Mouse (Mus musculus): ENCODE measurements around the gene Man2b2. TPM values are rescaled to one million over a fixed set of nuclear protein-coding genes. Genes with fewer than 3 reads are reported as not detected.

Gene Man2b2
- 6.1 TPM in 2 replicates for polyA plus RNA-seq (2014; fragmentation: Nextera tagmentation; extraction: Ambion mirVana)

- no peaks in the 10 kb centered on the region for H3K9me3 ChIP-seq (ENCODE audit: control insufficient read depth, low read length)
These were observed at the start of gene Man2b2 for GRCm38 (mm10) chr5:36829913-36830879. Man2b2 (minus strand) TSS chr5:36830653.

GRCm38 (mm10) chr5:36878801-36879200, 48.3 kb upstream of the Man2b2 start:
- Histone ChIP-seq H3K4me3 (ENCODE audit: low read depth, low read length) (no peak overlapping the region), H3K4me2 (ENCODE audit: low read depth, severe bottlenecking) (no peak overlapping the region), H3K9me3 (ENCODE audit: control insufficient read depth, low read length) (no peaks in the 10 kb centered on the region), H3K27ac (replicated peaks; ENCODE audit: low read depth, low read length) (no peak overlapping the region), H3K4me1 (ENCODE audit: control insufficient read depth, insufficient read depth, low read length) (no peaks in the 10 kb centered on the region), H3K36me3 (ENCODE audit: control insufficient read depth, insufficient read depth, low read length) (no peaks in the 10 kb centered on the region), H3K9ac (ENCODE audit: low read length) (no peak overlapping the region), H3K27me3 (ENCODE audit: control insufficient read depth, insufficient read depth, low read length) (peaks cover 3% of the 10 kb centered on the region)
- 83% methylated on average over 4 of the region's 4 CpGs for WGBS
- ATAC-seq (ENCODE audit: insufficient number of reproducible peaks, low FRiP score, low TSS enrichment, low read depth): no peak
- no peak for DNase-seq (ENCODE audit: low spot score)

More at GRCm38 (mm10) chr5:36829913-36830879, at the start of gene Man2b2:
- Histone ChIP-seq H3K4me2 (ENCODE audit: low read depth, severe bottlenecking) (peak within 1 kb of the TSS; percentile 56), H3K4me3 (ENCODE audit: low read depth, low read length) (peak within 1 kb of the TSS; percentile 37), H3K27ac (replicated peaks; ENCODE audit: low read depth, low read length) (no peak within 1 kb of the TSS), H3K9ac (ENCODE audit: low read length) (peak within 1 kb of the TSS; percentile 56; the same call in 1 of the 2 replicates), H3K36me3 (ENCODE audit: control insufficient read depth, insufficient read depth, low read length) (no peaks in the 10 kb centered on the region), H3K27me3 (ENCODE audit: control insufficient read depth, insufficient read depth, low read length) (no peaks in the 10 kb centered on the region), H3K4me1 (ENCODE audit: control insufficient read depth, insufficient read depth, low read length) (no peaks in the 10 kb centered on the region)
- WGBS: 5% methylated on average over 46 of the region's 46 CpGs
- peak; percentile 78 for ATAC-seq (ENCODE audit: insufficient number of reproducible peaks, low FRiP score, low TSS enrichment, low read depth)
- DNase-seq (ENCODE audit: low spot score): peak; percentile 96

- no peak overlapping the region for H3K27ac ChIP-seq (replicated peaks; ENCODE audit: low read depth, low read length)
- peaks cover 6% of the 10 kb centered on the region for H3K27me3 ChIP-seq (ENCODE audit: control insufficient read depth, insufficient read depth, low read length)
- no peak for DNase-seq (ENCODE audit: low spot score)
- H3K4me2 ChIP-seq (ENCODE audit: low read depth, severe bottlenecking): no peak overlapping the region
- WGBS: 77% methylated on average over 2 of the region's 2 CpGs
- no peaks in the 10 kb centered on the region for H3K9me3 ChIP-seq (ENCODE audit: control insufficient read depth, low read length)
- H3K36me3 ChIP-seq (ENCODE audit: control insufficient read depth, insufficient read depth, low read length): no peaks in the 10 kb centered on the region
- no peak overlapping the region for H3K9ac ChIP-seq (ENCODE audit: low read length)
- H3K4me3 ChIP-seq (ENCODE audit: low read depth, low read length): no peak overlapping the region
- ATAC-seq (ENCODE audit: insufficient number of reproducible peaks, low FRiP score, low TSS enrichment, low read depth): no peak
- no peaks in the 10 kb centered on the region for H3K4me1 ChIP-seq (ENCODE audit: control insufficient read depth, insufficient read depth, low read length)
These were observed 47.2 kb upstream of the Man2b2 start for GRCm38 (mm10) chr5:36877641-36878040.

GRCm38 (mm10) chr5:36876777-36877396, 46.4 kb upstream of the Man2b2 start:
- no peak for ATAC-seq (ENCODE audit: insufficient number of reproducible peaks, low FRiP score, low TSS enrichment, low read depth)

GRCm38 (mm10) chr5:36875956-36876355, 45.5 kb upstream of the Man2b2 start:
- Histone ChIP-seq H3K36me3 (ENCODE audit: control insufficient read depth, insufficient read depth, low read length) (no peaks in the 10 kb centered on the region), H3K4me2 (ENCODE audit: low read depth, severe bottlenecking) (no peak overlapping the region), H3K27me3 (ENCODE audit: control insufficient read depth, insufficient read depth, low read length) (peaks cover 20% of the 10 kb centered on the region), H3K4me1 (ENCODE audit: control insufficient read depth, insufficient read depth, low read length) (no peaks in the 10 kb centered on the region), H3K27ac (replicated peaks; ENCODE audit: low read depth, low read length) (no peak overlapping the region), H3K9me3 (ENCODE audit: control insufficient read depth, low read length) (no peaks in the 10 kb centered on the region; the same call in 1 of the 2 replicates), H3K9ac (ENCODE audit: low read length) (no peak overlapping the region), H3K4me3 (ENCODE audit: low read depth, low read length) (no peak overlapping the region)
- WGBS: 80% methylated on average over 4 of the region's 4 CpGs
- ATAC-seq (ENCODE audit: insufficient number of reproducible peaks, low FRiP score, low TSS enrichment, low read depth) (no peak), DNase-seq (ENCODE audit: low spot score) (no peak)

More at GRCm38 (mm10) chr5:36876777-36877396, 46.4 kb upstream of the Man2b2 start:
- Histone ChIP-seq H3K4me2 (ENCODE audit: low read depth, severe bottlenecking) (no peak overlapping the region), H3K27me3 (ENCODE audit: control insufficient read depth, insufficient read depth, low read length) (peaks cover 11% of the 10 kb centered on the region), H3K9me3 (ENCODE audit: control insufficient read depth, low read length) (no peaks in the 10 kb centered on the region), H3K4me3 (ENCODE audit: low read depth, low read length) (no peak overlapping the region), H3K9ac (ENCODE audit: low read length) (no peak overlapping the region), H3K4me1 (ENCODE audit: control insufficient read depth, insufficient read depth, low read length) (no peaks in the 10 kb centered on the region), H3K36me3 (ENCODE audit: control insufficient read depth, insufficient read depth, low read length) (no peaks in the 10 kb centered on the region), H3K27ac (replicated peaks; ENCODE audit: low read depth, low read length) (no peak overlapping the region)
- no peak for DNase-seq (ENCODE audit: low spot score)
- 65% methylated on average over 7 of the region's 7 CpGs for WGBS

GRCm38 (mm10) chr5:36870916-36871315, 40.5 kb upstream of the Man2b2 start:
- ATAC-seq (ENCODE audit: insufficient number of reproducible peaks, low FRiP score, low TSS enrichment, low read depth): no peak
- Histone ChIP-seq H3K36me3 (ENCODE audit: control insufficient read depth, insufficient read depth, low read length) (no peaks in the 10 kb centered on the region), H3K9me3 (ENCODE audit: control insufficient read depth, low read length) (no peaks in the 10 kb centered on the region; the same call in 1 of the 2 replicates), H3K4me1 (ENCODE audit: control insufficient read depth, insufficient read depth, low read length) (peaks cover 8% of the 10 kb centered on the region; the same call in 1 of the 2 replicates), H3K4me2 (ENCODE audit: low read depth, severe bottlenecking) (no peak overlapping the region), H3K9ac (ENCODE audit: low read length) (no peak overlapping the region), H3K27ac (replicated peaks; ENCODE audit: low read depth, low read length) (no peak overlapping the region), H3K4me3 (ENCODE audit: low read depth, low read length) (no peak overlapping the region), H3K27me3 (ENCODE audit: control insufficient read depth, insufficient read depth, low read length) (peaks cover 70% of the 10 kb centered on the region)
- DNase-seq (ENCODE audit: low spot score): no peak
- 77% methylated on average over 6 of the region's 6 CpGs for WGBS

- under 1% methylated on average over 56 of the region's 56 CpGs for WGBS
- Histone ChIP-seq H3K4me3 (ENCODE audit: low read depth, low read length) (peak overlapping the region; percentile 21), H3K27ac (replicated peaks; ENCODE audit: low read depth, low read length) (no peak overlapping the region), H3K9me3 (ENCODE audit: control insufficient read depth, low read length) (no peaks in the 10 kb centered on the region; the same call in 1 of the 2 replicates), H3K36me3 (ENCODE audit: control insufficient read depth, insufficient read depth, low read length) (no peaks in the 10 kb centered on the region), H3K9ac (ENCODE audit: low read length) (no peak overlapping the region), H3K27me3 (ENCODE audit: control insufficient read depth, insufficient read depth, low read length) (peaks cover 78% of the 10 kb centered on the region), H3K4me1 (ENCODE audit: control insufficient read depth, insufficient read depth, low read length) (peaks cover 8% of the 10 kb centered on the region; the same call in 1 of the 2 replicates), H3K4me2 (ENCODE audit: low read depth, severe bottlenecking) (peak overlapping the region; percentile 45)
- ATAC-seq (ENCODE audit: insufficient number of reproducible peaks, low FRiP score, low TSS enrichment, low read depth) (no peak), DNase-seq (ENCODE audit: low spot score) (peak; percentile 46)
These were observed 39.3 kb upstream of the Man2b2 start for GRCm38 (mm10) chr5:36869578-36870236.

GRCm38 (mm10) chr5:36869186-36869577, 38.7 kb upstream of the Man2b2 start:
- ATAC-seq (ENCODE audit: insufficient number of reproducible peaks, low FRiP score, low TSS enrichment, low read depth) (no peak), DNase-seq (ENCODE audit: low spot score) (peak; percentile 33)

More at GRCm38 (mm10) chr5:36869186-36869577, 38.7 kb upstream of the Man2b2 start:
- WGBS: 1% methylated on average over 7 of the region's 7 CpGs
- peak overlapping the region; percentile 29 for H3K4me3 ChIP-seq (ENCODE audit: low read depth, low read length)
- H3K4me2 ChIP-seq (ENCODE audit: low read depth, severe bottlenecking): peak overlapping the region; percentile 75; the same call in 1 of the 2 replicates
- H3K27ac ChIP-seq (replicated peaks; ENCODE audit: low read depth, low read length): no peak overlapping the region
- no peaks in the 10 kb centered on the region for H3K36me3 ChIP-seq (ENCODE audit: control insufficient read depth, insufficient read depth, low read length)
- no peak overlapping the region for H3K9ac ChIP-seq (ENCODE audit: low read length)
- peaks cover 8% of the 10 kb centered on the region; the same call in 1 of the 2 replicates for H3K4me1 ChIP-seq (ENCODE audit: control insufficient read depth, insufficient read depth, low read length)
- H3K27me3 ChIP-seq (ENCODE audit: control insufficient read depth, insufficient read depth, low read length): peaks cover 78% of the 10 kb centered on the region
- no peaks in the 10 kb centered on the region; the same call in 1 of the 2 replicates for H3K9me3 ChIP-seq (ENCODE audit: control insufficient read depth, low read length)
